Mouse (Mus musculus) lung, embryonic 14.5 days (tissue): Measurements from ENCODE around the gene Tpra1. TPM values are rescaled to one million over a fixed set of nuclear protein-coding genes. Genes with fewer than 3 reads are reported as not detected.

ENCODE experiments used
- ATAC-seq: fragments of 200-750 bp; cut with Nextera tagmentation; 2 replicates; pipeline ENCODE4 v1.8.0; 2017; ENCODE audit warnings: mild to moderate bottlenecking, moderate TSS enrichment, moderate library complexity; ENCODE audit not compliant: insufficient read depth
- DNase-seq: peaks from one replicate; pipeline ENCODE4 v3.0.0-alpha.2; 2015
- H3K27ac ChIP-seq: fragments of 300-500 bp; sonication (generic); 2 replicates; pipeline ENCODE4 v1.5.1; 2014; ENCODE audit warnings: low read depth, mild to moderate bottlenecking, moderate library complexity
- H3K27me3 ChIP-seq: fragments of 300-500 bp; sonication (generic); 2 replicates; pipeline ENCODE4 v1.6.1; 2014; ENCODE audit warnings: low read length, control low read depth; ENCODE audit not compliant: insufficient read depth
- H3K36me3 ChIP-seq: fragments of 300-500 bp; sonication (generic); 2 replicates; pipeline ENCODE4 v1.6.1; 2014; ENCODE audit warnings: control low read depth; ENCODE audit not compliant: insufficient read depth
- H3K4me1 ChIP-seq: fragments of 300-500 bp; sonication (generic); 2 replicates; pipeline ENCODE4 v1.6.1; 2014; ENCODE audit warnings: antibody characterized with exemption, control low read depth; ENCODE audit not compliant: insufficient read depth
- H3K4me2 ChIP-seq: fragments of 300-500 bp; sonication (generic); 2 replicates; pipeline ENCODE4 v1.6.1; 2014; ENCODE audit warnings: mild to moderate bottlenecking
- H3K4me3 ChIP-seq: fragments of 300-500 bp; sonication (generic); 2 replicates; pipeline ENCODE4 v1.5.1; 2014; ENCODE audit warnings: low read depth, low read length
- H3K9ac ChIP-seq: fragments of 300-500 bp; sonication (generic); 2 replicates; pipeline ENCODE4 v1.6.1; 2014
- H3K9me3 ChIP-seq: fragments of 300-500 bp; sonication (generic); 2 replicates; pipeline ENCODE4 v1.6.1; 2016; ENCODE audit warnings: low read depth, low read length, control low read depth
- CTCF ChIP-seq: IDR thresholded peaks from 2 replicates; pipeline ENCODE4 v1.5.1; 2016; ENCODE audit warnings: antibody characterized with exemption, low read depth
- WGBS: fragments of 180-500 bp; shearing (Covaris S2); extraction: QIAGEN DNeasy Blood & Tissue Kit; methylation state at CpG from one replicate; pipeline ENCODE4 v1.1.7; 2014; 5-methylcytosine and 5-hydroxymethylcytosine counted together
- polyA plus RNA-seq: library from polyadenylated mRNA; unstranded; fragments of >200 nt; fragmentation: Nextera tagmentation; extraction: Ambion mirVana; gene quantifications from 2 replicates; pipeline ENCODE4 v1.2.1, GENCODE M21; 2014

The Tpra1 gene
- polyA plus RNA-seq, 1 experiment from 2014 or later = 53.6 TPM

DNA sequence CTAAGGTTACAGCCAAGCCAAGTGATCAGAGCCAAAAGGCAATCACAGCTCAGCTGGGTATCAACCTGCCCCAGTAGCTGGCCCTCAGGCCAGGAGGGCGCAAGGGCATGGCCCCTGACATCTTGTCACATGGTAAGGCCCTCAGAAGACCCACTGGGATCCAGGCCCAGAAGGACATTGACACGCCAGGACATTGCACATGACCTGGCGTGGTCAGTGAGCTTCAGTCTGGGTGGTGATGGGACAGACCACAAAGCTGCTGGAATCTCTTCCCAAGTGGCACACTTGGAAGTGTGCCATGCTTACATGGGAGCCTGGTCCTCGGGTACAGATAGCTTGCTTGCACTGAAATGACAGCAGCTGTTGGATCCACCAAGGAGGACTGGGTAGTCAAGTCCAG lies 11.0 kb downstream of the Tpra1 start:
- Histone ChIP-seq H3K9me3 (no peaks in the 10 kb centered on the region), H3K36me3 (peaks cover 43% of the 10 kb centered on the region), H3K4me1 (no peaks in the 10 kb centered on the region), H3K4me3 (no peak overlapping the region), H3K4me2 (no peak overlapping the region), H3K27ac (no peak overlapping the region), H3K27me3 (no peaks in the 10 kb centered on the region), H3K9ac (no peak overlapping the region)
- WGBS = 70% methylated on average over 4 of the region's 4 CpGs
- ATAC-seq (no peak), DNase-seq (no peak)
- no peak for TF ChIP-seq CTCF

DNA sequence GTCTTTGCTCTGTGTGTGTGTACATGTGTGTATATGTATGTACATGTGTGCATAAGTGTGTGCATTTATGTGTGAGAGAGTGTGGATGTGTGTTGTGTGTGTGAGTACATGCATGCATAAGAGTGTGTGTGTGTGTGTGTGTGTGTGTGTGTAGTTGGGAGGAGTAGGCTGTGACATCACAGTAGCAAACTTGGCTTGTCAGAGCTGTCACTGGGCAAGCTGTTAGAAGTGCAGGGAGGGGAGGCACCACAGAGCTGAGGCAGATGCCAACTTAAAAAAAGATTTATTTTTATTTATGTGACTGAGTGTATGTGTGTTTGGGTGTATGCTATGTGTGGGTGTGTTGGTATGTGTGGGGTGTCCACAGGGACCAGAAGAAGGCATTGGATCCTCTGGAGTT lies 11.4 kb downstream of the Tpra1 start:
- no peak for DNase-seq
- Histone ChIP-seq H3K4me1 (no peaks in the 10 kb centered on the region), H3K27me3 (no peaks in the 10 kb centered on the region), H3K36me3 (peaks cover 39% of the 10 kb centered on the region), H3K4me3 (no peak overlapping the region), H3K27ac (no peak overlapping the region), H3K9me3 (no peaks in the 10 kb centered on the region), H3K4me2 (no peak overlapping the region), H3K9ac (no peak overlapping the region)
- no peak for ATAC-seq
- no peak for TF ChIP-seq CTCF

DNA sequence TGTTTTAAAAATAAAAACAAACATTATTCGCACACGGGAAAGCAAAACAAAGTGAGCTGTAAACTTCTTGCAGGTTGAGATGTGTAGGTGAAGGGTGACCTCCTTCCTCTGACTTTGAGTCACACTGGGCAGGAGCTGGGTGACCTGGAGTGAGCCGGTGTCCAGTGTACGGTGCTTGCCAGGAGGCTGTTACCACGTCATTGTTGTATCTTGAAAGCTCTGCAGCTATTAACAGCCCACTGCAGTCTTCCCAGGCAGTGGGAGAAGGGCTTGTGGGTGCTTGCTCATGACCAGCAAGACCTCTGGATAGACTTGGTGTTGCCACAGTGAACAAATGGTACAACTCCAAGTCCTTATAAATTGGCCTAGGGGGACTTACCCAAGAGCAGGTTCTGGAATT lies 12.7 kb downstream of the Tpra1 start:
- Histone ChIP-seq H3K9me3 (no peaks in the 10 kb centered on the region), H3K4me1 (no peaks in the 10 kb centered on the region), H3K9ac (no peak overlapping the region), H3K4me3 (no peak overlapping the region), H3K27me3 (no peaks in the 10 kb centered on the region), H3K27ac (no peak overlapping the region), H3K36me3 (peaks cover 27% of the 10 kb centered on the region), H3K4me2 (no peak overlapping the region)
- DNase-seq (no peak), ATAC-seq (no peak)
- TF ChIP-seq CTCF = no peak
- WGBS = 60% methylated on average over 5 of the region's 5 CpGs

DNA sequence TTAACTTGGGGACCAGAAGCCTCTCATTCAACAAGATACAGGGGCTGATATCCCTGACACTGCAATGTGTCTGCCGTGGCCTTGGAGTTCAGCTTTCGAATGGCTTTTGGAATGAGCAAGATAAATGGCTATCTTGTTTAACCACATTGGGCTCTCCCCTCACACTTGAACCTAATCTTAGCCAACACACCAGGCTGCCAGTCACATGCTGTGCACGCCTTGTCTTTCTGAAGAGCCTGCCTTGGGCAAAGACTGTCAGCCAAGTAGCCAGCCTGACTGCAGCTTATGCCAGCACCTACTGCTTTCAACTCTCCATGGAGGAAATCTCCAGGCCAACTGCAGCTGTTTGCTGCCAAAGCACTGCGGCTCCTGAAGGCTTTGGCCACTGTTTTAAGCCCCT lies 13.5 kb downstream of the Tpra1 start:
- peak; percentile 28; the same call in 1 of the 2 replicates for ATAC-seq
- Histone ChIP-seq H3K4me3 (no peak overlapping the region), H3K36me3 (peaks cover 20% of the 10 kb centered on the region), H3K27me3 (no peaks in the 10 kb centered on the region), H3K4me1 (no peaks in the 10 kb centered on the region), H3K9me3 (no peaks in the 10 kb centered on the region), H3K27ac (0 out of 2 replicates have a peak overlapping the region, but pooled peaks have one; percentile 18), H3K4me2 (no peak overlapping the region), H3K9ac (no peak overlapping the region)
- DNase-seq = no peak
- WGBS = 67% methylated on average over 4 of the region's 4 CpGs
- TF ChIP-seq CTCF = no peak

DNA sequence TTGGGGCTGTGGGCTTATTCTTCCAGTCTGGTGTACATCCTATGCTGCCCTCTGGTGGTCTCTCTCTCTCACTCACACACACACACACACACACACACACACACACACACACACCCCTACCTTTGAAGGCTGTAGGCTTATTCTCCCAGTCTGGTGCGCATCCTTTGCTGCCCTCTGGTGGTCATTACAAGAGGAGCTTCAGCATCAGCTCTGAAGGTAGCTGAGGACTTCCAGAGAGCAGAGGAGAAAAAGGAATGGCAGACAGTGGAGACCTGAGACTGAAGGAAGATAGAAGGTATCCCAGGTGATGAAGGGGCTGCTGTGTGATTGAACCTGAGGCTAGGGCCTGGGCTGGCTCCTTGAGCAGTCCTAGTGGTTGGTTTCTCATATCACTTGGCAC lies 14.1 kb downstream of the Tpra1 start:
- H3K4me1 ChIP-seq = no peaks in the 10 kb centered on the region
- H3K27me3 ChIP-seq = no peaks in the 10 kb centered on the region
- no peak overlapping the region for H3K27ac ChIP-seq
- no peaks in the 10 kb centered on the region for H3K9me3 ChIP-seq
- DNase-seq (peak; percentile 68), ATAC-seq (peak; percentile 35; the same call in 1 of the 2 replicates)
- WGBS = 70% methylated on average over 1 of the region's 1 CpGs
- TF ChIP-seq CTCF = peak; percentile 84
- peaks cover 14% of the 10 kb centered on the region; the same call in 1 of the 2 replicates for H3K36me3 ChIP-seq
- H3K4me2 ChIP-seq = no peak overlapping the region
- H3K9ac ChIP-seq = no peak overlapping the region
- H3K4me3 ChIP-seq = no peak overlapping the region

DNA sequence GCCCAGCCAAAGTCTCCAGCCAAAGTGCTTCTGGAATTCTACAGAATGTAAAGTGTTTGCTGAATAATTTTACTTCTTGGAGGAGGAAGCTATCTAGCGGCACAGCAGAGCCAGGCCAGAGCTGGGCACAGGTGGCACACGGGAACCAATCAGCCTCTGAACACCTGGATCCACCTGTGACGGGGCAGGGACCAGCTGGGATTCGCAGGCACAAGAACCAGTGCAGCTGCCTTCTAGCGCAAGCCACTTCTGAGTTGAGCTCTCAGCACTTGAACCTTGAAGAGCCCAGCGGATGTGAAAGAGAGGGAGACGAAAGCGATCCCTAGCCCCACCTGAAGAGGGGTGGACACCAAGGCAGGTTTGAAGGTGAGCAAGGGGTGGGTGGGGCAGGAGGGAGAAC lies 16.8 kb downstream of the Tpra1 start:
- peak; percentile 29 for DNase-seq
- WGBS = 48% methylated on average over 8 of the region's 8 CpGs
- Histone ChIP-seq H3K27me3 (no peaks in the 10 kb centered on the region), H3K27ac (no peak overlapping the region), H3K4me2 (no peak overlapping the region), H3K4me1 (0 out of 2 replicates have a peak, but pooled peaks cover under 1% of the 10 kb centered on the region), H3K9ac (no peak overlapping the region), H3K9me3 (no peaks in the 10 kb centered on the region), H3K36me3 (no peaks in the 10 kb centered on the region), H3K4me3 (no peak overlapping the region)
- ATAC-seq = no peak
- no peak for TF ChIP-seq CTCF

DNA sequence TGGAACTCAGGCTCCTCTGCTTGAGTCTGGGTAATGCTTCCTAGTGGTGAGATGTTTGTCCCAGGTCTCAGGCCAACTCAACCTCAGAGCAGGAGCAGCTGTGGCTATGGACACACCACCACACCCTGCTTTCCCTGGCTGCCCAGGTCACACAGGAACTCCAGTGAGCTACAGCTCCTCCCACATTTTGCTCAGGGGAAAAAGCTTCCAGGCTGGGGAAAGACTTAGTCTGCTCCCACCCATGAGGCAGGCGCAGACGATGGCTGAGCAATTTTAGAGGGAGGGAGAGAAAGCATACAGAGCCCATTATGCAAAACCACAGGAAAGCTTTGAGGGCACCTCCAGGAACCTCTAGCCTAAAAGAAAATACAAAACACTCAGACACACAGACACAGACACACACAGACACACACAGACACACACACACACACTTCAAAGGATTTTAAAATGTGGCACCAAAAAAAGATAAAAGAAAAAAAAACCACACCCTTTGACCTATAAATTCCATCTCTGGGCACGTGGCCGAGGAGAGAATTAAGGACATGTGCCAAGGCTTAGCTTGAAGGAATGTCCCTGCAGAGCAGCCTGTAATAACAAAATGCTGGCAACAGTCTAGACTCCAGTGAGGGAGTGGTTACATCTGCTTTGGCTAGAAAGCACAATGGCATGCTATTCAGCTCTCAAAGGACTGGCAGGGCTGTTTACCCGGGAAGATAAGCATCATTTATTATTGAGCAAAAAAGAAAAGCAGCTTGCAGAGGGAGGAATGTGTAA lies 22.6 kb downstream of the Tpra1 start:
- Histone ChIP-seq H3K9ac (no peak overlapping the region), H3K4me3 (no peak overlapping the region), H3K36me3 (no peaks in the 10 kb centered on the region), H3K4me2 (no peak overlapping the region), H3K9me3 (no peaks in the 10 kb centered on the region), H3K27ac (peak overlapping the region; percentile 85), H3K4me1 (peaks cover 14% of the 10 kb centered on the region), H3K27me3 (no peaks in the 10 kb centered on the region)
- DNase-seq (peak; percentile 89), ATAC-seq (peak; percentile 82)
- WGBS = 4% methylated on average over 5 of the region's 5 CpGs
- no peak for TF ChIP-seq CTCF
